Mouse (Mus musculus) C2C12 (cell line): ENCODE data around the gene Mark2. TPM values are rescaled to one million over a fixed set of nuclear protein-coding genes. Genes with fewer than 3 reads are reported as not detected.

Experiments used
- H3K27me3 ChIP-seq: one replicate; pipeline ENCODE4 v1.6.1; 2011; ENCODE audit not compliant: control insufficient read depth, insufficient read depth, insufficient read length
- H3K36me3 ChIP-seq: one replicate; pipeline ENCODE4 v1.6.1; 2011; ENCODE audit not compliant: control insufficient read depth, insufficient read depth
- H3K4me3 ChIP-seq: one replicate; pipeline ENCODE4 v1.5.1; 2011; ENCODE audit warnings: mild to moderate bottlenecking, control low read depth; ENCODE audit not compliant: poor library complexity, insufficient read depth, severe bottlenecking
- H3K79me2 ChIP-seq: one replicate; pipeline ENCODE4 v1.6.1; 2011; ENCODE audit not compliant: control insufficient read depth, insufficient read depth
- H3K79me3 ChIP-seq: one replicate; pipeline ENCODE4 v1.6.1; 2011; ENCODE audit warnings: low read depth, control low read depth
- H3ac ChIP-seq: one replicate; pipeline ENCODE3; 2011; ENCODE audit warnings: low read depth; ENCODE audit not compliant: control insufficient read depth, insufficient read length
- CEBPB ChIP-seq: IDR thresholded peaks from one replicate; pipeline ENCODE4 v1.6.1; 2011; ENCODE audit warnings: low read depth, mild to moderate bottlenecking, control low read depth, moderate library complexity
- CTCF ChIP-seq: IDR thresholded peaks from one replicate; pipeline ENCODE4 v1.5.1; 2011; ENCODE audit not compliant: control insufficient read depth, insufficient read depth, insufficient read length
- FOSL1 ChIP-seq: IDR thresholded peaks from one replicate; pipeline ENCODE4 v1.8.0; 2011; ENCODE audit warnings: mild to moderate bottlenecking, low read length; ENCODE audit not compliant: poor library complexity, insufficient read depth, severe bottlenecking
- MAX ChIP-seq: IDR thresholded peaks from one replicate; pipeline ENCODE4 v1.6.1; 2011; ENCODE audit warnings: mild to moderate bottlenecking, control low read depth
- MYOD1 ChIP-seq: IDR thresholded peaks from one replicate; pipeline ENCODE4 v1.6.1; 2011; ENCODE audit warnings: low read depth; ENCODE audit not compliant: control insufficient read depth, insufficient read length
- MYOG ChIP-seq: IDR thresholded peaks from one replicate; pipeline ENCODE4 v1.6.1; 2011; ENCODE audit not compliant: control insufficient read depth, insufficient read length; ENCODE audit errors: extremely low read depth
- USF1 ChIP-seq: IDR thresholded peaks from one replicate; pipeline ENCODE4 v1.6.1; 2011; ENCODE audit warnings: low read depth, mild to moderate bottlenecking, control low read depth, moderate library complexity
- polyA plus RNA-seq: library from polyadenylated mRNA; unstranded; fragments of >200 nt; fragmentation: generic; extraction: Trizol; gene quantifications from one replicate; pipeline ENCODE4 v1.2.1, GENCODE M21; 2012; ENCODE audit warnings: missing spikeins

The Mark2 gene
- polyA plus RNA-seq, 1 experiment, result 27.2 TPM

DNA sequence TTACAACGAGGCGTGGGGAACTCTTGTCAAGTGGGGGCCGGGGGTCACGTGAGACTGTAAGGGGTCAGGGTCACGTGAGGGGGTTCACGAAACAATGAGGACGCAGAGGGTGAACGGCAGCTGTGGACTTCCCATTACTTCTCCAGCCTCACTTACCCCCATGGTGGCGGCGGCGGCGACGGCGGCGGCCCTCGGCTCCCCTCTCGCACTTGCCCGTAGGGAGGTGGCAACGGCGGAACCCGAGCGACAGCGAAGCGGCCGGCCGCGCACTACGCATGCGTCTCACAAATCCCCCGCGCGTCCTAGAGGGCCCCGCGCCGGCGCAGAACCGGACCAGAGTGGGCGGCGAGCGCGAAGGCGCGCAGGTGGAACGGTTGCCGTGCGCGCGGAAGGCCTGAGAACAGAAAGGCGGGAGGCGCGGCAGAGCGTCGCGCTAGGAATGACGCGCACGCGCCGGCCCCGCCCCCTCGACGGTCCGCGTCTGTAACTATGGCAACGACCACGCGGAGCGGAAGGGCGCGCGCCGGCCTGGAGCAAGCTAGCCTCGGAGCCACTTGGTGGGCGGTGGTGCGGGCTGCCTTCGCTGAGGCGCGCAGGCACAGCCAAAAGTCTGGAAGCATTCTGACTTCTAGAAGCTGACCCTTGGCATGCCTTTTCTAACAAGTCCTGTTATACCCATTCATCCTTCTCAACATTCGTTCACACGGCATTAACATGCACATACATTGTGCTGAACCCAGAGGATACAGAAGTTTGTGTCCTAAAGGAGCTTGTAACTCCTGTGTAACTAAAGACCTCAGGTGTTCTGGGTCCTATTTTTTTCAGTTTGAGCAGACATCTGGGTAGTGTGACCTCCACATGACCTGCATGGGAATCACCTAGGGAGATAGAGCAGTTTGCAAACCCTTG lies 100.6 kb downstream of the Mark2 start, which contains the start of gene Naa40:
Gene Naa40 (minus strand): TSS at position 402 of the 909 bp plus-strand sequence.
- Histone ChIP-seq H3K79me2 (peaks cover 49% of the 10 kb centered on the region), H3K79me3 (peaks cover 36% of the 10 kb centered on the region), H3K27me3 (no peaks in the 10 kb centered on the region), H3K36me3 (peaks cover 21% of the 10 kb centered on the region), H3K4me3 (peak within 1 kb of the TSS; percentile 80), H3ac (peak within 1 kb of the TSS; percentile 73)
- no peak for TF ChIP-seq FOSL1
- no peak for TF ChIP-seq MYOG
- TF ChIP-seq MAX, result peak; percentile 67
- peak; percentile 93 for TF ChIP-seq USF1
- TF ChIP-seq CTCF, result no peak
- TF ChIP-seq MYOD1, result no peak
- no peak for TF ChIP-seq CEBPB

GRCm38 (mm10) chr19:7240291-7240690 lies 101.4 kb downstream of the Mark2 start:
- no peak for TF ChIP-seq MYOD1
- peaks cover 57% of the 10 kb centered on the region for H3K79me2 ChIP-seq
- peak overlapping the region; percentile 73 for H3ac ChIP-seq
- peak overlapping the region; percentile 80 for H3K4me3 ChIP-seq
- H3K27me3 ChIP-seq, result no peaks in the 10 kb centered on the region
- H3K79me3 ChIP-seq, result peaks cover 39% of the 10 kb centered on the region
- peaks cover 23% of the 10 kb centered on the region for H3K36me3 ChIP-seq

DNA sequence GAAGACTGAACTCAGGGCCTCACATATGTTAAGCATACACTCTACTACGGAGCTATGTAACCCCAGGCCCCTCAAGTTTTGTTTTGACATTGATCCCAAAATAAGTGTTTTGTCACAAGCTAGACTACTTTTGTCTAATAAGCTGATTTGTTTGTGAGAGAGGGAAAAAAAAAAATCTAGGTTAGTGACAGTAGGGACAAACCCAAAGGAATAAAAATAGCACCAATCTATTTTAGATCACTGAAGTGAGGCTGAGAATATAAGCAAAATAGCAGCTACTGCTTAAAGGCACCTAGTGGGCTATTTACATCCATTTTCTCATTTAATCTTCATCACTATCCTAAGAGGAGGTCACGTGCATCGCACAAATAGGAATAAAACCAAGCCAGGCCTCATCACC lies 102.1 kb downstream of the Mark2 start:
- Histone ChIP-seq H3K79me3 (peaks cover 39% of the 10 kb centered on the region), H3K79me2 (peaks cover 64% of the 10 kb centered on the region), H3K36me3 (peaks cover 23% of the 10 kb centered on the region), H3K27me3 (no peaks in the 10 kb centered on the region), H3ac (no peak overlapping the region), H3K4me3 (peak overlapping the region; percentile 80)
- TF ChIP-seq MAX, result no peak

DNA sequence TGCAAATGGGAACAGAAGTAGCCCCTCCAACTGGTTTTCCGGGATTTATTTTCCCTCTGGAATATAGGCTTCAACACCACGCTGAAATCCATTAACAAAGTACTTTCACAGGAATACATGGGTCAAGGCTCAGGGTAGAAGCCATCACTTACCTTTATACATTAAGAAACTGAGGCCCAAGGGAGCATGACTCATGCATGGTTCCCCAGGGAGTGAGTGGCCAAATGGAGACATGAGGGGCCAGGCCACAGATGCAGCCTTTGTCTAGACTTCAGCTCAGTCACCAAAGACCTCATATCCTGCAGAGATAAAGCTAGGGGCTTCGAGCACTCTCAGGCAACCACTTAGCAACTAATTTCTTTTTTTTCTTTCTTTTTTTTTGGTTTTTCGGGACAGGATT lies 104.9 kb downstream of the Mark2 start:
- Histone ChIP-seq H3K36me3 (peaks cover 49% of the 10 kb centered on the region), H3K79me3 (peaks cover 39% of the 10 kb centered on the region), H3ac (no peak overlapping the region), H3K4me3 (no peak overlapping the region), H3K27me3 (no peaks in the 10 kb centered on the region), H3K79me2 (peaks cover 73% of the 10 kb centered on the region)
- no peak for TF ChIP-seq USF1
- TF ChIP-seq MAX, result no peak
- no peak for TF ChIP-seq CEBPB
- TF ChIP-seq CTCF, result no peak
- TF ChIP-seq MYOD1, result no peak
- TF ChIP-seq MYOG, result no peak
- no peak for TF ChIP-seq FOSL1

GRCm38 (mm10) chr19:7236011-7236410 lies 105.6 kb downstream of the Mark2 start:
- no peaks in the 10 kb centered on the region for H3K27me3 ChIP-seq
- H3ac ChIP-seq, result no peak overlapping the region
- TF ChIP-seq MYOG (no peak), CEBPB (no peak), CTCF (no peak), FOSL1 (no peak), MAX (no peak), USF1 (no peak), MYOD1 (no peak)
- peaks cover 39% of the 10 kb centered on the region for H3K79me3 ChIP-seq
- no peak overlapping the region for H3K4me3 ChIP-seq
- H3K36me3 ChIP-seq, result peaks cover 57% of the 10 kb centered on the region
- H3K79me2 ChIP-seq, result peaks cover 73% of the 10 kb centered on the region

GRCm38 (mm10) chr19:7235461-7235860 lies 106.2 kb downstream of the Mark2 start:
- no peak overlapping the region for H3K4me3 ChIP-seq
- H3K79me3 ChIP-seq, result peaks cover 37% of the 10 kb centered on the region
- TF ChIP-seq MAX, result no peak
- no peak for TF ChIP-seq MYOG
- no peak for TF ChIP-seq CEBPB
- TF ChIP-seq USF1, result no peak
- TF ChIP-seq CTCF, result no peak
- no peak for TF ChIP-seq FOSL1
- no peak for TF ChIP-seq MYOD1
- H3K79me2 ChIP-seq, result peaks cover 68% of the 10 kb centered on the region
- no peaks in the 10 kb centered on the region for H3K27me3 ChIP-seq
- H3K36me3 ChIP-seq, result peaks cover 62% of the 10 kb centered on the region
- H3ac ChIP-seq, result no peak overlapping the region
